Mouse (Mus musculus) bone marrow, adult 2 months (tissue): Measurements from ENCODE around the gene Ccdc33.

Source experiments
- CTCF ChIP-seq: fragments of 200-500 bp; IDR thresholded peaks from 2 replicates; pipeline ENCODE4 v1.5.1; 2011; ENCODE audit warnings: low read length, control low read depth; ENCODE audit not compliant: control insufficient read depth, insufficient read depth
- POLR2A ChIP-seq: fragments of 200-500 bp; IDR thresholded peaks from 2 replicates; pipeline ENCODE4 v1.6.1; 2011; ENCODE audit warnings: low read depth, mild to moderate bottlenecking, control low read depth, low read length, borderline replicate concordance; ENCODE audit not compliant: control insufficient read depth

DNA sequence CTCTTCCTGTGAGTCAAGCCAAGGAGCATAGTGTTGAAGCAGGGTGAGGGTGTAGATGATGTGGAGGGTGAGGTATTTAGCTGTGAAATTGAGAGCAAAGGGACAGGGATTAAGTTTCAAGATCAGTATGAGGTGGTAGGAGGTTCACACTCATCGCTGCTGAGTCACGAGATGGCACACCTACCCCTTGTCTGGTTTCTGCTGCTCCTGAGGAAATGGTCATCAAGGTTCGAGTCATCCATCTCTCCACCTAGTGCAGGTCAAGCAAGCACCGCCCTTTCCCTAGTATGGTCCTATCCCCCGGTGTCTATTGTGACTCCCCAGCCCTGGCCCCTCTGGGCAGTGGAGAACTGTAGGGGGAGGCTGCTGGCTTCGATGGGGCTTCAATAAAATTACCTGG lies 129.3 kb downstream of the Ccdc33 start:
- TF ChIP-seq CTCF (no peak), POLR2A (no peak)
